Mouse (Mus musculus) induced T-regulatory cell, adult 2 months (primary cell): ENCODE measurements around the gene Zfp853.

Source experiments
- DNase-seq: peaks from one replicate; pipeline ENCODE4 v3.0.0-alpha.2; 2012; ENCODE audit warnings: low read depth

Gene Zfp853

GRCm38 (mm10) chr5:143292879-143293278 is 544 bp downstream of the Zfp853 start:
- no peak for DNase-seq

- no peak for DNase-seq
Measured at GRCm38 (mm10) chr5:143289299-143289698, 4.1 kb downstream of the Zfp853 start.

GRCm38 (mm10) chr5:143288378-143288911 is 5.0 kb downstream of the Zfp853 start:
- no peak for DNase-seq

GRCm38 (mm10) chr5:143287774-143288328 is 5.6 kb downstream of the Zfp853 start:
- peak; percentile 47 for DNase-seq

GRCm38 (mm10) chr5:143284762-143285161 is 8.7 kb downstream of the Zfp853 start:
- no peak for DNase-seq

- DNase-seq, result no peak
Measured at GRCm38 (mm10) chr5:143279247-143279646, 14.2 kb downstream of the Zfp853 start.

- DNase-seq, result no peak
Measured at GRCm38 (mm10) chr5:143275761-143276160, 17.7 kb downstream of the Zfp853 start.

- DNase-seq, result no peak
Measured at GRCm38 (mm10) chr5:143272540-143273330, 20.7 kb downstream of the Zfp853 start.

- DNase-seq, result no peak
Measured at GRCm38 (mm10) chr5:143272108-143272507, 21.3 kb downstream of the Zfp853 start.

GRCm38 (mm10) chr5:143271642-143272041 is 21.8 kb downstream of the Zfp853 start:
- no peak for DNase-seq

GRCm38 (mm10) chr5:143270151-143270519 is 23.3 kb downstream of the Zfp853 start:
- DNase-seq, result no peak

- DNase-seq, result peak; percentile 64
Measured at GRCm38 (mm10) chr5:143269363-143270150, 23.9 kb downstream of the Zfp853 start, which contains the start of gene Zfp316. TSS of gene Zfp316 (minus strand) at chr5:143270022.

- no peak for DNase-seq
Measured at GRCm38 (mm10) chr5:143268985-143269362, 24.4 kb downstream of the Zfp853 start.

- no peak for DNase-seq
Measured at GRCm38 (mm10) chr5:143266794-143267193, 26.6 kb downstream of the Zfp853 start.

- DNase-seq, result no peak
Measured at GRCm38 (mm10) chr5:143265409-143265808, 28.0 kb downstream of the Zfp853 start.

GRCm38 (mm10) chr5:143264689-143265088 is 28.7 kb downstream of the Zfp853 start:
- no peak for DNase-seq

GRCm38 (mm10) chr5:143261636-143262035 is 31.8 kb downstream of the Zfp853 start:
- DNase-seq, result no peak

- no peak for DNase-seq
Measured at GRCm38 (mm10) chr5:143255802-143256201, 37.6 kb downstream of the Zfp853 start.

- no peak for DNase-seq
Measured at GRCm38 (mm10) chr5:143255131-143255519, 38.3 kb downstream of the Zfp853 start.

GRCm38 (mm10) chr5:143254487-143255130 is 38.8 kb downstream of the Zfp853 start:
- DNase-seq, result no peak

GRCm38 (mm10) chr5:143253881-143254486 is 39.4 kb downstream of the Zfp853 start:
- no peak for DNase-seq
